Mouse (Mus musculus) forebrain, embryonic 16.5 days (tissue): ENCODE results near the gene Rpusd3. TPM values are rescaled to one million over a fixed set of nuclear protein-coding genes. Genes with fewer than 3 reads are reported as not detected.
A peak's percentile ranks its signal among the peaks of the same experiment; 100 is the strongest.

ENCODE experiments used
- ATAC-seq: fragments of 200-750 bp; cut with Nextera tagmentation; 2 replicates; pipeline ENCODE4 v1.8.0; 2017; ENCODE audit warnings: mild to moderate bottlenecking, moderate library complexity
- H3K27ac ChIP-seq: fragments of 300-500 bp; sonication (generic); 2 replicates; pipeline ENCODE4 v1.5.1; 2014; ENCODE audit warnings: low read length, control low read depth
- H3K27me3 ChIP-seq: fragments of 300-500 bp; sonication (generic); replicated peaks from 2 replicates; pipeline ENCODE4 v1.6.1; 2014; ENCODE audit warnings: low read length; ENCODE audit not compliant: control insufficient read depth, insufficient read depth
- H3K36me3 ChIP-seq: fragments of 300-500 bp; sonication (generic); 2 replicates; pipeline ENCODE4 v1.6.1; 2014; ENCODE audit not compliant: control insufficient read depth, insufficient read depth
- H3K4me1 ChIP-seq: fragments of 300-500 bp; sonication (generic); replicated peaks from 2 replicates; pipeline ENCODE4 v1.6.1; 2014; ENCODE audit warnings: low read length; ENCODE audit not compliant: control insufficient read depth, insufficient read depth
- H3K4me2 ChIP-seq: fragments of 300-500 bp; sonication (generic); 2 replicates; pipeline ENCODE4 v1.6.1; 2014; ENCODE audit warnings: mild to moderate bottlenecking, low read length, control low read depth
- H3K4me3 ChIP-seq: fragments of 300-500 bp; sonication (generic); replicated peaks from 2 replicates; pipeline ENCODE4 v1.5.1; 2014; ENCODE audit warnings: mild to moderate bottlenecking, low read length, control low read depth
- H3K9ac ChIP-seq: fragments of 300-500 bp; sonication (generic); replicated peaks from 2 replicates; pipeline ENCODE4 v1.6.1; 2014; ENCODE audit warnings: low read depth, low read length, control low read depth
- H3K9me3 ChIP-seq: fragments of 300-500 bp; sonication (generic); 2 replicates; pipeline ENCODE4 v1.6.1; 2016; ENCODE audit warnings: low read length; ENCODE audit not compliant: control insufficient read depth
- WGBS: fragments of 180-500 bp; shearing (Covaris S2); extraction: QIAGEN DNeasy Blood & Tissue Kit; methylation state at CpG from one replicate; pipeline ENCODE4 v1.1.7; 2014; 5-methylcytosine and 5-hydroxymethylcytosine counted together
- polyA plus RNA-seq: library from polyadenylated mRNA; unstranded; fragments of >200 nt; fragmentation: Nextera tagmentation; extraction: Ambion mirVana; gene quantifications from 2 replicates; pipeline ENCODE4 v1.2.1, GENCODE M21; 2015

Rpusd3 gene
- polyA plus RNA-seq, 1 experiment from 2014 or later = 16.3 TPM

DNA sequence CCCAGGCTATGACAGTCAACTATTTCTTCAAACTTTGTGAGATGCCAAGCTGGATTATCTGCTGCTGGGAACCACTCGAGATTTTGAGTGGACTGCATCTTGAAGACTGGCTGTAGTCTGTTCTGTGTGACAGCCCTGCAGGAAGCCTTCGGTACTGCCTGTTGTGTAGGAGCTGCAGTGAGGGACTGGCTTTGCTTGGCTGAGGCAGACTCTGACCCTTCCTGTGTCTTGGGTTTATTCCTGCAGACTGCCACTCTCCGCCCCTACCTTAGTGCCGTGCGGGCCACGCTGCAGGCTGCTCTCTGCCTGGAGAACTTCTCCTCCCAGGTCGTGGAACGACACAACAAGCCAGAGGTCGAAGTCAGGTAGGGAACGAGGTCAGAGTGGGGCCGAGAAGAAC lies 38.7 kb downstream of the Rpusd3 start:
- WGBS = 95% methylated on average over 11 of the region's 11 CpGs
- no peaks in the 10 kb centered on the region for H3K27me3 ChIP-seq
- peaks cover 29% of the 10 kb centered on the region for H3K36me3 ChIP-seq
- no peak overlapping the region for H3K27ac ChIP-seq
- peaks cover 20% of the 10 kb centered on the region for H3K4me1 ChIP-seq
- H3K9ac ChIP-seq = no peak overlapping the region
- H3K4me3 ChIP-seq = no peak overlapping the region
- no peak for ATAC-seq
- no peak overlapping the region for H3K4me2 ChIP-seq
- H3K9me3 ChIP-seq = no peaks in the 10 kb centered on the region

DNA sequence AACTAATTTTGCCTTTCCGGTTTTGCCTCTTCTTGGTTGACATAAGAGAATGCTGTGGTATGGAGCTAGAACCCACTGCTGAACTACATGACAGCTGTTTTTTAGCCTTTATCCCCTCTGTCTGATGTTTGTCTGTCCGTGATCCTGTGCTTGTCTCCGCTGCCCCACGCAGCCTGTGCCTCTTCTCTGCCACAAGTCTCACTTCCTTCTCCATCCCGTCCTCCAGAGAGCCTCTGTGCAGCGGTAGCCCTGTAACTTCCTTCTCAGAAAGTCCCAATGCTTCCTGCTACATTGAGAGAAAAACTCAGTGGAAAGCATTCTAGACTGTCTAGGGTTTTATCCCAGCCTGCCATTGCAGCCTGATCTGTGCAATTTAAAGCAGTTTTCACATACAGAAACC lies 39.9 kb downstream of the Rpusd3 start:
- Histone ChIP-seq H3K27ac (no peak overlapping the region), H3K4me2 (peak overlapping the region; percentile 86; the same call in 1 of the 2 replicates), H3K4me3 (no peak overlapping the region; the same call in 1 of the 2 replicates), H3K27me3 (no peaks in the 10 kb centered on the region), H3K9me3 (no peaks in the 10 kb centered on the region), H3K36me3 (peaks cover 28% of the 10 kb centered on the region), H3K4me1 (peaks cover 20% of the 10 kb centered on the region), H3K9ac (no peak overlapping the region)
- WGBS = 89% methylated on average over 6 of the region's 6 CpGs
- no peak for ATAC-seq

DNA sequence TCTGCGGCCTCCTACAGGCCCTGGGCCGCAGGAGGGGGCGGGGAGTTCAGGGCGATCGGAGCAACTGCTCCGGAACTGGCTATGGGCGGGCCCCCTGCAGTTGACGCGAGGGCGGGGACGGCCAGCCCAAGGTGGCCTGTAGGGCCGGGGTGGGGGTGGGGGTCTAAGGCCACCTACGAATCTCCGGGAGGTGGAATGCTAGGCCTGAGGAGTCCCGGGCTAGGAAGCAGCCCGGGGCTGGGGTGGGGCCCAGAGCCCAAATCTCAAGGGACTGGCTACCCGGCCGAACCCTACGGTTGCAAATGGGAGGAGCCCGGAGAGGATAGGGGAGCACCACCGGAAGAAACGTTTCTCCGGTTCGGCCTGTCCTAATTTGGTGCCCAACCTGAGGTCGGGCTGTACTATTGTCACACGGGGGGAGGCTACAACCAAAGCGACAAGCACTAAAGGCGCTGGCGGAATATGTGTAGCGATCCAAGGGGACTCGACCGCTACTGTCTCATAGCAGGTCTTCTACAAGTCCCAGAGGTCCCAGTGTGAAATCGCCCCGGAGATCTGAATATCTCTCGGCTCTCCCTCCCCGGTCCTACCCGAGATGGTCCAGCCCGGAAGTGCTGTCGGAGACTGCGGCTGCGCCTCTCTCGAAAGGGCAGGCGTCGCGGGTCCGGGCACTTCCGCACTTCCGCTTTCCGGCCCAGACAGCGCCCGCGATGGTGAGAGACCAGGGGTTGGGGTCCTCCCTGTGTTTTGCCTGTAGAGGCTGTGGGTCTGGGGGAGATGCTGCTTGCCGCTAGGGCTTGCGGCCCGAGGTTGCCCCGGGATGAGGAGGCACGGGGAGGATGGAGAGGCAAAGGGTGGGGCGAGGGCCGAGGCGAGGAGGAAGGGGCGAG lies 41.4 kb downstream of the Rpusd3 start, which contains the start of the genes Tada3 and Arpc4:
Tada3 (minus strand) TSS at position 388 of the 890 bp plus-strand sequence.
Arpc4 (plus strand) TSS at position 620 of the 890 bp plus-strand sequence.
- Histone ChIP-seq H3K4me1 (peaks cover 20% of the 10 kb centered on the region), H3K4me2 (peak within 1 kb of the TSS; percentile 86), H3K4me3 (peak within 1 kb of the TSS; percentile 56), H3K27ac (peak within 1 kb of the TSS; percentile 91), H3K27me3 (no peaks in the 10 kb centered on the region), H3K36me3 (peaks cover 24% of the 10 kb centered on the region), H3K9ac (peak within 1 kb of the TSS; percentile 95), H3K9me3 (no peaks in the 10 kb centered on the region)
- peak; percentile 95 for ATAC-seq
- under 1% methylated on average over 60 of the region's 61 CpGs for WGBS

DNA sequence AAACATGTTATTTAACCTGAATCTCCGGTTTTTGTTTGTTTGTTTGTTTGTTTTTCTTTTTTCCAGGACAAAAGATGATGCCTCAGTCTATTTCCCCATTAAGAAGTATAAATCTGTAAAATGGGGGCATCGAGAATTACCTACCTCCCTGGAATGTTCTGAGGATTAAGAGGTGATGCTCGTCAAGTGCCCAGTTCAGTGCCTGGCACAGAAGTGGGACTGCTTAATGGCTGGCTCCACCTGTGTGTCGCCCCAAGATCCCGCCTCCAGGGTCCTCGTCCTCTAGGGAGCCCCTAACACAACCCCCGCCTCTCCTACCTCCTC lies 42.0 kb downstream of the Rpusd3 start:
- ATAC-seq = no peak
- peak overlapping the region; percentile 81 for H3K4me2 ChIP-seq
- no peaks in the 10 kb centered on the region for H3K9me3 ChIP-seq
- 8% methylated on average over 7 of the region's 7 CpGs for WGBS
- peak overlapping the region; percentile 91 for H3K27ac ChIP-seq
- H3K36me3 ChIP-seq = peaks cover 23% of the 10 kb centered on the region
- peaks cover 20% of the 10 kb centered on the region for H3K4me1 ChIP-seq
- H3K27me3 ChIP-seq = no peaks in the 10 kb centered on the region
- H3K9ac ChIP-seq = peak overlapping the region; percentile 95
- peak overlapping the region; percentile 56 for H3K4me3 ChIP-seq

DNA sequence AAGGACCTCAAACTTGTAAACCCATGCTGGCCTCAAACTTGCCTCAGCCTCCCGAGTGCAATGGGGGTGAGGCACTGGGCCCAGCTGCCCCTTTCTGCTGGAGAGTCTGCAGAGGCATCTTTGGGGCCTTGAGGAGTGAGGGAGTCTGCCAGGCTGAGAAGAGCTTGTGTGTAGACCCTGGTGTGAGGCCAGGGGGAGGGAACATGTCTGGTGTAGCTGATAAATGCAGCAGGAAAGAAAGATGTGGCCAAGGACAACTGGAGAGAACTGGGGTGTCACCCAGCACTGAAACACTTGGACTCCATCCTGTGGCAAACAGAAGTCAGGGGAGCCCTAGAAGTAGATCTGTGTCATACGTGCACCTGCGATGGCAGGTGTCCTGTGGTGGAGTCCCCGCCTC lies 45.6 kb downstream of the Rpusd3 start:
- H3K9me3 ChIP-seq = no peaks in the 10 kb centered on the region
- H3K27ac ChIP-seq = no peak overlapping the region
- H3K4me3 ChIP-seq = no peak overlapping the region
- H3K36me3 ChIP-seq = peaks cover 38% of the 10 kb centered on the region
- H3K9ac ChIP-seq = no peak overlapping the region
- H3K4me1 ChIP-seq = peaks cover 10% of the 10 kb centered on the region
- H3K27me3 ChIP-seq = no peaks in the 10 kb centered on the region
- 93% methylated on average over 4 of the region's 4 CpGs for WGBS
- no peak overlapping the region for H3K4me2 ChIP-seq
- ATAC-seq = no peak

DNA sequence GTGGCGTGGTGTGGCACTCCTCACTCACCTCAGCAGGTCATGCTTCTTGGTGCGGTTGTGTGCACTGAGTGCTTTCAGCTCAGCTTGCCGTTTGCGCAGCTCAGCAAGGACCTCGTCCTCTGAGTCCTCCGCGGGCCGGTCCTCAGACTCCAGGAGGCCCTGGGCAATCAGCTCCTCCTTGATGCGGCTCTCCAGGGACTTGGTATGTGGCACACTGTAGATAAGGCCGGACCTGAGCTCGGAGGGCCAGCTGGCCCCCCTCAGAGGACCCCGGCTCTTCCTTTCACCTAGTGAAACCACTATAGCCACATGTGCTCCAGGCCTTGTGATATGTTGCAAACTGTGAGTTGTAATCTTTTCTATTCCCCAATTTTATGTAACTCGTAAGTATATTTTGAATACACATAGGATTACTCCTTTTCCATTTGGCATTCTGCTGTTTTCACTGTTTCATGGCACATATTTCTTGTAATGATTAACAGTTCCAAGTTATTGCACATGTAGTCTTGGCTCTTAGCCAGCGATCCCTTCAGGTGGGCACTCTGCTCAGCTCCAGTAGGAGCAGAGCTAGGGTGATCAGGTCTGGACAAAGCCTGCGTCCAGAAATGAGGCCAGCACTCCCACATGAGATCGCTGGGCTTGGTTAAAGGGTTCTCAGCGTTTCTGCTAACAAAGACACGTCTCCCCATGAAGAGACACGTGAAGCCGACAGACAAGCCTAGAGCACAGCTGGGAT lies 48.8 kb downstream of the Rpusd3 start:
- Histone ChIP-seq H3K4me1 (no peaks in the 10 kb centered on the region), H3K4me3 (no peak overlapping the region), H3K36me3 (peaks cover 35% of the 10 kb centered on the region), H3K9me3 (no peaks in the 10 kb centered on the region), H3K27me3 (no peaks in the 10 kb centered on the region), H3K4me2 (no peak overlapping the region), H3K27ac (no peak overlapping the region), H3K9ac (no peak overlapping the region)
- 93% methylated on average over 20 of the region's 20 CpGs for WGBS
- no peak for ATAC-seq

DNA sequence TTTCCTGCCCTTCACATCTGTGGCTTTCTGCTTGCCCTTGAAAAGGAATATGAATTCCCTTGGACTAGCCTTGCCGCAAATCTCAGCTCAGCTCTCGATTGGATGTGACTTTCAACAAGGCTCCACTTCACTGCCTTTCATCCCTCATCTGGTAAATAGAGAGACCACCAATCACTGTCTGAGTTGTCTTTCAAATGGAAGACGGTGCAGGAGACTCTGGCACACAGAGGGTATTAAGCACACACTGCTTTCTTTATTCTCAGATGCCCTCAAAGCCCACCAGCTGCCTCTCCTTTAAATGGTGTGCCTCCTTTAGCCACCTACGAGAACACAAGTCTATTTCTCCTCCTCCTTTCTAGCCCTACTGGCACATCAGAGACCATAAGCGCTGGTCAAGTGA lies 50.6 kb downstream of the Rpusd3 start:
- H3K9me3 ChIP-seq = no peaks in the 10 kb centered on the region
- no peak for ATAC-seq
- H3K36me3 ChIP-seq = peaks cover 27% of the 10 kb centered on the region
- H3K27ac ChIP-seq = no peak overlapping the region
- WGBS = 74% methylated on average over 5 of the region's 5 CpGs
- H3K9ac ChIP-seq = no peak overlapping the region
- no peak overlapping the region for H3K4me3 ChIP-seq
- H3K4me2 ChIP-seq = no peak overlapping the region
- no peaks in the 10 kb centered on the region for H3K27me3 ChIP-seq
- no peaks in the 10 kb centered on the region for H3K4me1 ChIP-seq

DNA sequence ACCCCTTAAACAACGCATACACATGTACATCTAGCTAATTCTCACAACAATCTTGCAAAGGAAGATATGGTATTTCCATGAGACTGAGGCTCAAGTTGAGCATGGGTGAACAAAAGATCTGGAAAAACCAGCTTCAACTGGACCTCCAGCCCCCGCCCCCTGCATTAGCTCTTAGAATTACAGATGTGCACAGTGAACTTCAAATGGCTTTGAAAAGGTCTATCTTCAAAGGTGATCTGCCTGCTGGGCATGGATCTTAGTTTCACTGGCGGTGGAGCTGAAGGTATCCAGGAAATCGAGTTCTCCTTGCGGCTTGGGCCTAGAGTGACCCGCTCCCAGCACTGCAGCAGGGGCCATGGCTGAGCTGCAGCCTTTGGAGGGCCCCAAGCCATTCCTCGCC lies 51.0 kb downstream of the Rpusd3 start:
- no peak for ATAC-seq
- Histone ChIP-seq H3K9me3 (no peaks in the 10 kb centered on the region), H3K27ac (no peak overlapping the region), H3K4me3 (no peak overlapping the region), H3K36me3 (peaks cover 25% of the 10 kb centered on the region), H3K4me1 (no peaks in the 10 kb centered on the region), H3K9ac (no peak overlapping the region), H3K4me2 (no peak overlapping the region), H3K27me3 (no peaks in the 10 kb centered on the region)
- 94% methylated on average over 7 of the region's 7 CpGs for WGBS

DNA sequence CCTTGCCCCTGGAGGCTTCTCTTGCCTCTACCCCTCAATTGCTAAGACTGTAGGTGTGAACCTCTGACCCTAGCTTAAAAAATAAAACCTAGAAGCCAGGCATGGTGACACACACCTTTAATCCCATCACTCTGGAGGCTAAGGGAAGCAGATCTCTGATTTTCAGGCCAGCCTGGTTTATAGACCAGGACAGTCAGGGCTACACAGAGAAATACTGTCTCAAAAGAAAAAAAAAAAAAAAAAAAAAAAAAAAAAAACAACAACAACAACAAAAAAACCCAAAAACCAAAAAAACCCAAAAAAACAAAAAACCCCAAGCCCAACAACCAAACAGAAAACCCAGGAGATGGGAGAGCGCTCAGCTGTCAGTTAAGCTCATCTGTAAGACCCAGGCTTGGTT lies 51.6 kb downstream of the Rpusd3 start:
- 95% methylated on average over 1 of the region's 1 CpGs for whole genome bisulfite sequencing
- no peaks in the 10 kb centered on the region for H3K4me1 ChIP-seq
- H3K9ac ChIP-seq = no peak overlapping the region
- ATAC-seq = no peak
- no peak overlapping the region for H3K4me3 ChIP-seq
- peaks cover 25% of the 10 kb centered on the region for H3K36me3 ChIP-seq
- H3K4me2 ChIP-seq = no peak overlapping the region
- H3K27ac ChIP-seq = no peak overlapping the region
- H3K27me3 ChIP-seq = no peaks in the 10 kb centered on the region
- H3K9me3 ChIP-seq = no peaks in the 10 kb centered on the region
